Mouse (Mus musculus) hindbrain, embryonic 16.5 days (tissue): ENCODE results near the gene Wt1. TPM values are rescaled to one million over a fixed set of nuclear protein-coding genes. Genes with fewer than 3 reads are reported as not detected.
A peak's percentile ranks its signal among the peaks of the same experiment; 100 is the strongest.

Experiments used
- ATAC-seq: fragments of 200-750 bp; cut with Nextera tagmentation; 2 replicates; pipeline ENCODE4 v1.8.0; 2017; ENCODE audit warnings: moderate TSS enrichment, moderate library complexity
- H3K27ac ChIP-seq: fragments of 300-500 bp; sonication (generic); 2 replicates; pipeline ENCODE4 v1.5.1; 2014; ENCODE audit warnings: low read depth, mild to moderate bottlenecking, control low read depth, low read length, moderate library complexity
- H3K27me3 ChIP-seq: fragments of 300-500 bp; sonication (generic); replicated peaks from 2 replicates; pipeline ENCODE4 v1.6.1; 2014; ENCODE audit warnings: low read length; ENCODE audit not compliant: control insufficient read depth, insufficient read depth
- H3K36me3 ChIP-seq: fragments of 300-500 bp; sonication (generic); 2 replicates; pipeline ENCODE4 v1.6.1; 2014; ENCODE audit warnings: mild to moderate bottlenecking, low read length, moderate library complexity, mixed read lengths; ENCODE audit not compliant: control insufficient read depth, insufficient read depth
- H3K4me1 ChIP-seq: fragments of 300-500 bp; sonication (generic); 2 replicates; pipeline ENCODE4 v1.6.1; 2014; ENCODE audit warnings: low read depth, low read length; ENCODE audit not compliant: control insufficient read depth, insufficient read depth
- H3K4me2 ChIP-seq: fragments of 300-500 bp; sonication (generic); 2 replicates; pipeline ENCODE4 v1.6.1; 2014; ENCODE audit warnings: mild to moderate bottlenecking, low read length, control low read depth, moderate library complexity
- H3K4me3 ChIP-seq: fragments of 300-500 bp; sonication (generic); 2 replicates; pipeline ENCODE4 v1.5.1; 2014; ENCODE audit warnings: mild to moderate bottlenecking, low read length, control low read depth, moderate library complexity
- H3K9ac ChIP-seq: fragments of 300-500 bp; sonication (generic); 2 replicates; pipeline ENCODE4 v1.6.1; 2014; ENCODE audit warnings: low read depth, mild to moderate bottlenecking, control low read depth, low read length, moderate library complexity
- H3K9me3 ChIP-seq: fragments of 300-500 bp; sonication (generic); 2 replicates; pipeline ENCODE4 v1.6.1; 2014; ENCODE audit warnings: mild to moderate bottlenecking, low read length, moderate library complexity; ENCODE audit not compliant: control insufficient read depth
- WGBS: fragments of 180-500 bp; shearing (Covaris S2); extraction: QIAGEN DNeasy Blood & Tissue Kit; methylation state at CpG from one replicate; pipeline ENCODE4 v1.1.7; 2014; 5-methylcytosine and 5-hydroxymethylcytosine counted together
- polyA plus RNA-seq: library from polyadenylated mRNA; unstranded; fragments of >200 nt; fragmentation: Nextera tagmentation; extraction: Ambion mirVana; gene quantifications from 2 replicates; pipeline ENCODE4 v1.2.1, GENCODE M21; 2015

Gene Wt1
- polyA plus RNA-seq, 1 experiment from 2014 or later = 0.75 TPM

DNA sequence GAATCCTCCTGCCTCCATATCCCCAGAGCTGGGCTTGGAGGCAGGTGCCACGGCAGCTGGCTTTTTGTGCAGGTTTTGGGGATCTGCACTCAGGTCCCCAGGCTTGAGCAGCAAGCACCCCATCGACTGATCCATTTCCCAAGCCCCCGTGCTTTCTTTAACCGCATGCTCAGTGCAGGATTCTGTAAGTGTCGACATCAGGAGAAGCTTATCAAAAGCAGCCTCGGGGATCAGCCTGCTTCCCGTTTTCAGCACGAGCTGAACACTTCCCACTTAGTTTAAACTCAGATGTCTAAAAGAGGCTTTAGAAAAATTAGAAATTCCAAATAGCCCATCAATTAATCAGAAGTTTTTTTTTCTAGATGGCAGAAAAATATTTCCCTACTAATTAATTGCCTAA, 93.3 kb downstream of the Wt1 start:
- 72% methylated on average over 8 of the region's 8 CpGs for WGBS
- Histone ChIP-seq H3K27ac (no peak overlapping the region), H3K4me1 (peaks cover 6% of the 10 kb centered on the region; the same call in 1 of the 2 replicates), H3K36me3 (no peaks in the 10 kb centered on the region), H3K4me3 (no peak overlapping the region), H3K27me3 (peaks cover 2% of the 10 kb centered on the region; the same call in 1 of the 2 replicates), H3K4me2 (no peak overlapping the region), H3K9ac (no peak overlapping the region), H3K9me3 (no peaks in the 10 kb centered on the region)
- ATAC-seq = no peak

DNA sequence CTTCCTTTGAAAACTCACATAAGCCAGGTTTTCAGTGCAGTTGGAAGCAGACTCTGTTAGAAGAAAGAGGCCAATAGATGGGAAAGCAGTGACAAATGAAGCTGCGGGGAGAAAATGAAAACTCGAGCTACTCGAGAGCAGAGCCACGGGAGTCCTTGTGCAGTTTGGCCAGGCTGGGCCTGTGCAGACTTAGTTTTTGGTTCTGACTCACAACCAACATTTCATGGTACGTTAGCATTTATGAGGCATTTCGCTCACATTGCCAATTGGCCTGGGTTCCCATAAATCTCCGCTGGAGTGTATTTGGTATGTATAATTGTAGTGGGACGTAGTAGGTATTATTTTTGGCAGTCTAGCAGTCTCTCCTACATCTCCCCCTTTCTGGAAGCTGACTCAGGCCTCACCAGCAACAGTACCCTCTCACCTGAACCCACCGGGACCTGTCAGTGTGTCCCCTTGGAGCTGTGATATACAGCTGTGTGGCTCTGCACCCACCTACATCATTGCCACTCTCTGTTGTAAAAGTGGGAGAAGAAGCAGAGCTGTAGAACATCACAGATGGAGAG, 94.5 kb downstream of the Wt1 start:
- no peak overlapping the region for H3K9ac ChIP-seq
- no peak overlapping the region for H3K27ac ChIP-seq
- no peak overlapping the region for H3K4me3 ChIP-seq
- no peaks in the 10 kb centered on the region for H3K36me3 ChIP-seq
- 56% methylated on average over 9 of the region's 9 CpGs for WGBS
- peak; percentile 50 for ATAC-seq
- no peaks in the 10 kb centered on the region for H3K9me3 ChIP-seq
- H3K27me3 ChIP-seq = peaks cover 2% of the 10 kb centered on the region; the same call in 1 of the 2 replicates
- H3K4me1 ChIP-seq = peaks cover 6% of the 10 kb centered on the region; the same call in 1 of the 2 replicates
- no peak overlapping the region for H3K4me2 ChIP-seq

Other genes starting within 250 kb of the Wt1 start
- gene Eif3m, start 109.4 kb upstream of the Wt1 start, polyA plus RNA-seq = 154 and 160 TPM in 2 replicates
- gene Gm11060, start 34.5 kb upstream of the Wt1 start, polyA plus RNA-seq = not detected in 2 replicates
- 0.10 and 0.15 TPM in 2 replicates for gene Them7, start 97.8 kb downstream of the Wt1 start, polyA plus RNA-seq